Mouse (Mus musculus) left cerebral cortex, adult 9 months (tissue): ENCODE measurements around the gene Cdkl4.
"Not testable (repeated sequence)": the region's sequence is repeated elsewhere in the genome, so short reads cannot be mapped to it uniquely, and the experiment has no call there.

Experiments used
- DNase-seq, 2 experiments: peaks; one replicate each; pipeline ENCODE4 v3.0.0; 2022; ENCODE audit warnings: low spot score in 2 of 2

Cdkl4 gene

DNA sequence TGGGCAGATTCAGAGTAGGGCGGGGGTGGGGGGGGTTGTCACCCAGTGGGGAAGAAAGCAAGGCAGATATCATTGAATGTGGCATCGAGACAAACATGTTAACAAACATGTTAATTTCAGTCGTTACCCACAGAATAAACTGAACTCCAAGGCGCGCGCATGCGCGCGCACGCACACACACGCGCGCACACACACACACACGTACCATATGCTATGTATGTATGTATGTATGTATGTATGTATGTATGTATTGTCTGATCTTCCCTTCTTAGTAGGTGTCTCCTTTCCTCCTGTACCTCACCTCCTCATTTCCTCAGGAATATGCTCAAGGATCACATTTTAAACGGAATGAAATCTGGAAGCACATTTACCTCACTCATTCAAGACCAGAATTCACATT, at the start of gene Cdkl4:
Gene Cdkl4, minus strand, starts transcription at position 175 of the 400 bp plus-strand sequence.
- no peak for DNase-seq

DNA sequence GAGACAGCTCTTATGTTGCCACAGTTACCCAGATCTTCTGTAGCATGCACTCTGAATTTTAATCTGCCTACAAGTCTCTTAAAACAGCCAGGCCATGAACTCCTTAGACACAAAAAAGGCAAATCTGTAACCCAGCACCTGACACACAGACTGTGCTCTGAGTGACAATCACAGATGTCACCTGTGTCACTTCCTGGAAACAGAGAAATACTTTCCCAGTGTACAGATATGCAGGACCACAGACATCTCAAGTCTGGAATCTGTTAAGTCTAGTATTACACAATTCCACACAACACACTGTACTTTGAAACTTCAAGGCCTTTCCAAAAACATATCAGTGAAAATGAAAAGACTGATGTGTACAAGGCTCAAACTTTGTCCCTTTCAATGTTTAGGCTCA, 47.4 kb upstream of the Cdkl4 start:
- no peak for DNase-seq

DNA sequence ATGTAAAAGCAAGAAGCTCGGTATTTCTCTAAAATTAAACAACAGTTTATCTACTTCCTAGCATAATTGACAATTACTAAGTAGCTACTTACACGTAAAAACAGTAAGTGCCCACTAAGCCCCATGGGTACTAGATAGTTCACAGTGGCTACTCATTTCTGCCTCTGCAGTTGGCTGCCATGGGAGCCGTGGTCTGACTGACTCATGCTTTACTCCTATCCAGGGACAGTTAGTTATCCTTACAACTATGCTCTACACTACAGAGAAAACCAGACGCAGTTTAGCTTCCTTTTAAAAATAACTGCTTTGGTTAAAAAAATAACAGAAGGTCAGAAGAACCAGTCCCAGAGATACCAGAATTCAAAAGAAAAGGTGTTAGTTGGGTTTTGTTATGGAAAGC, 44.1 kb upstream of the Cdkl4 start:
- no peak for DNase-seq

DNA sequence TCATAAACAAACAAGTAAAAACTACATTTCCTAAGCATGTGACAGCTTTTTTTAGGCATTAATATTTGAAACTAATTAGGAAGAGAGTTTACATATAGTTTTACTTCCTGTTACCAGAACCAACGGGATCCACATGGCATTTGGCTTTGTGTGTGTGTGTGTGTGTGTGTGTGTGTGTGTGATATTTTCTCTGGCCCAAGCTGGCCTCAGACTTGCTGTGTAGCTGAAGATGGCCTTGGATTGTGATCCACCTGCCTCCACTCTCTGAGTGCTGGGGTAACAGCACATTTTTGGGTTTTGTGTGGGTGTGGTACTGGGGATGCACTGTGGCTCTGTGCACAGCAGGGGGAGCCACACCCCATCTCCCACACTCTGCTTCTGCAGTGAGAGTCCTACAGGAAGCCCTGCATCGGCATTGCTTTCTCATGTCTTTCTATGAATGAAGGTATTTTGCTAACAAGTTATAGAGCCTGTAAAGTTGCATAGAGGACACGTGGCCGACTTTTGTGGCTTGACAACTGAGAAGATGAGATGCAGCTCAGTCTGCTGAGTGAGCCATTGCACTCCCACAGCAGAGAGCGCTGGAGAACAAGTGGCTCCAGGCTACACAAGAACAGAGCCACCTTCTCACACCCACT, 43.3 kb upstream of the Cdkl4 start:
- DNase-seq = peak in 1 of 2 experiments; percentile 77

DNA sequence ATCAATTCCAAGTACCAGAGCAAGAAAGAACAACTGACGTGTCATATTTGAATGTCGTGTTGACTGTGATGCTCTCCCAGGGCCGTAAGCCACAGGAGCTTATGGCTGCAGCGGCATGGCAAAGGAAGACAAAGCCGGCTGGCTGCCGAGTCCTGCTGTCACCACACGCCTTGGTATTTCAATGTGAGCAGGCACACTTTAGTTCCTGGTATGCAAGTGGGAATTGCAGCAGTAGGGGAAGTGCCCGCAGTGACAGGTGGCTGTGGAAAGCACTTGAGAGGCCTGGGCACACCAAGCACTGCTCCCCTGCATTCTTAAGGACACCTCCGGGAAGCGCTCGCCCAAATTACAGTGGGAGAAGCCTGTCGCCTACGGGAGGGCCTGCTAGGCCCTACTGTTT, 41.9 kb upstream of the Cdkl4 start:
- DNase-seq = peak in 1 of 2 experiments; percentile 22

DNA sequence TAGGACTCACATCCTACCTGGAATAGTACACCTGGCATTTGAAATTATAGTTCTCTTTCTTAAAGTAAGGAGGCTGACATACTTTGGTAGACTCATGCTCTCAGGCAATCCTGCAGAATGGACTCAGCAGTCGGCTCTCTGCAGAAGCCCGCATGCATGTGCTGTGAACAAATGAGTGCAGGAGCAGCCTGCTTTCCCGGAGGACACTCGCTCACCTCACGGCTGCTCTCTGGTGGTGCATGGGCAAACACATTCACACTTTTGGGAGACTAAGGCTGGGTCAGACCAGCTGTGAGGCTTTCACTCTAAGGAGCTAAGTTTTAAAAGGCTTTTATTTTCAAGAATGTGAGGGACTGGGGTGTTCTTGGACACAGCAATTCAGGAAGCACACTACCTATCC, 41.3 kb upstream of the Cdkl4 start:
- no peak for DNase-seq

DNA sequence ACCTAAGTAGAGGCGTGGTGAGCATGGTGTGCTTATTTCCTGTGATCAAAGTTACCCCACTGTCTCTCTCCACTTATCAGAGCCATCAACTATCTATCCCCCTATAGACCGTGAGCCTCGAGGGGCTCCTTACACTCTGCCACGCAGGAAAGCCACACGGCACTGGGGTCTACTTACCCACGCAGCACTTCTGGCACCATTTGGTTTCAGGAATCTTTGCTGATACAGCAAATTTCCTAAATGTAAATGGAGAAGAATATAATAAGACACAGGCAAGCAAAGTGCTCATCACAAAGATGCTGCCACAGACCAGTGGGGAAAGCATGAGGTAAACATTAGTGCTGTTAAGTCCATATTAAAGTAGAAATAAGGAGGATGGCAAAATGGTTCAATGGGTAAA, 26.2 kb upstream of the Cdkl4 start:
- no peak for DNase-seq

DNA sequence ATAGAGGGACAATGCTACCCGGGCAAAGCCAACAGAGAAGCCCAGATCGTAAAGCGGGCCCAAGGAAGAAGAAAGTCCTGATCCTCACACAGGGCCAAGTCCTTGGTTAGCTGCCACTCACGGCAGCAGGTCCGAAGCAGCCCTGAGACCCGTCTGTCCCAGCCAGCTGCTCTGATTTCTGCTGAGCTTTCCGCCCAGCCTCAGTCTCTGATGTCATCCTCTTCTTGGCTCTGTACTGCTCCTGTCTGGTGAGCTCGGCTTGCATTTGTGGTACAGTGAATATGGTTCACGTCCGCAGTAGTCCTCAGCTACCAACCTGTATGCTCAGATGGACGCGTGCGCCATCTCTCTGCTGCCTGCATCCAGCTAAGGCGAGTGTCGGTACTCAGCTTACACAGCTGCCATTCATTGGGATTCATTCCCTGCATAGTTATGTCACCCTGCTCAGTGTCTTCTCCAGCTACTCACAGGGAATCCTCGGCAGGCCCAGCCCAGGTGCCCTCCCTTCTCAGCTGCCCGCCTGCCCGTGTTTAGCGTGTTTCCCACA, 25.5 kb upstream of the Cdkl4 start:
- no peak for DNase-seq

DNA sequence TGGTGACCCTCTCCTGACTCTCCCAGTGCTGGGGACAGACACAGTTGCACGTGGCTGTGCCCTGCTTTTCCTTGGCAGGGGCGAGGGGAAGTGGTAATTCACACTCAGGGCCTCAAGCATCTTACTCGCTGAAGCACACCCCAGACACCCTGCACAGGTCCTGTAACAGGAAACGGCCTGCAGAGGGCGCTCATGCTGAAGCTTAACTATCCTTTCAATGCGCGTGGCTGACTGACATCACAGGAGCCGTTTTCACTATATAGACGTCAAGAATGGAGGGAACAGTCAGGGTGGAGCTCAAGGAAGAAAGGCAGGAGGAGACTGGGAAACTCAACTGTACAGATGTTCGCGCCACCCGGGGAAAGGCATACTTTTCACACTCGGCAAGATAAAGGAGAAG, 23.8 kb upstream of the Cdkl4 start:
- DNase-seq = peak in 1 of 2 experiments; percentile 59

DNA sequence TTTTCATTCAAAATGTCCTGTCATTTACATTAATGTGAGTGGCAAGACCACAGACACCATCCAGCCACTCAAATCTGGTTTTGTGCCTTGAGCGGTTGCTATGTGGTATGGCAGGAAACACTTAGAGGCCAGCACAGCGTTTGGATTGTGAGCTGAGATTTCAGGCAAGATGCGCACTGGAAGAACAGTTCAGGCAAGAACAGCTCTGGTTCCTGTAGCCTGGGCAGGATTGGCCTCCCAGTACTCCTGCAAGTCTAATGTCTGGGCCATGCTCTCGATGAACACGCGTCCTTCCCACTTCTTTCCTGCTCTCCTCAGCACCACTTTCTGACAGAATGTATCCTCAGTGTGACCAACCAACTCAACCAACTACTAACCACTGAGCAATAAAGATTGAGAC, 5.4 kb upstream of the Cdkl4 start:
- no peak for DNase-seq

DNA sequence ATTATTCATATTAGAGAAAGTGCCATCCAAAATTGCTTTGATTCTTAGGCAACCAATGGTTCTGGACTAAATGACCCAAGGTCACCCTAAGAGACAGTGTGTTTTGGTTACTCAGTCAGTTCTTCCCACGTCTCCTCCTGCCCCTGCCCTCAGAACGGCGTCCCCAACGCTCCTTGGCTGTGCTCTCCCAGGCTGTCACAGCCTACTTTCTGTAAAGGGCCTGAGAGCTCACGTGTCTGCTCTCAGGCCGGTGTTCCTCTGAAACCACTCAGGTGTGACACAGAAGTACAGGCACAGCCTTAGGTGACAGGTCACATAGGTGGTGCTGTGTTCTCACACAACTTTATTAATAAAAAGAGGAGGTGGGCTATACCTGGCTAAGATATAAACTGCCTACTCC, 2.3 kb upstream of the Cdkl4 start:
- no peak for DNase-seq

DNA sequence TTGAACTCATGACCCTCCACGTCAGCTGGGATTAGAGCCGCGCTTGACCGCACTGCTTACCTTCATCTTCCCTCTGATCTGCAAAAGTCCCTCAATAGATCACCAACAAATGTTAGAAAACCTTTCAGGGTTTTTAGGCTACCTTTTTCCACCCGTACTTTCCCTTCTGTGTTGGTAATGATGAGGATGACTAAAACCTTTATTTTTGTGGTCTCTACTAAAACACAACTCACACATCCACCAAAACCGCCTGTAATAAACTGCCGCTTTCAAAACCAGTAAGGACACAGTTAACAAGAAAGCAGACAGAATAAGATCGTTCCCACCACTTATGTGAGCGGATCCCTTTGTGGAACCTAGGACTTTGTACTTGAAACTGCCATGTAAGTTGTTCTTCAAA, 1.5 kb upstream of the Cdkl4 start:
- DNase-seq = no peak

DNA sequence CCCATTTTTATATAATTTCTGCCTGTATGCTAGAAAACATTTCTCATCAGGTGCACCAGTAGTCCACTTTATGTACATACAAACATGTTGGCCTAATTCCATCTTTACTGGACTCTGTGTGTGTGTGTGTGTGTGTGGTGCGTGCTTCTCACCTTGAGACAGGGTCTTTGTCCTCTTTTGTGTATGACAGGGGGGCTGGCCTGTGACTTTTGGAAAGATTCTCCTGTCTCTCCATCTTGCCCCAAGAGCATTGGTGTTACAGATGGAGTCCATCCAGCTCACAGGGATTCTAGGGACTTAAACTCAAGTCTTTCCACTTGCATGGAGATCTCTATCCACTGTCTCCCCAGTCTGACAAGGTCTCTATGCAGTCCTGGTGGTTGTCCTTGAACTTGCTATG, 428 bp upstream of the Cdkl4 start:
- DNase-seq = no peak

DNA sequence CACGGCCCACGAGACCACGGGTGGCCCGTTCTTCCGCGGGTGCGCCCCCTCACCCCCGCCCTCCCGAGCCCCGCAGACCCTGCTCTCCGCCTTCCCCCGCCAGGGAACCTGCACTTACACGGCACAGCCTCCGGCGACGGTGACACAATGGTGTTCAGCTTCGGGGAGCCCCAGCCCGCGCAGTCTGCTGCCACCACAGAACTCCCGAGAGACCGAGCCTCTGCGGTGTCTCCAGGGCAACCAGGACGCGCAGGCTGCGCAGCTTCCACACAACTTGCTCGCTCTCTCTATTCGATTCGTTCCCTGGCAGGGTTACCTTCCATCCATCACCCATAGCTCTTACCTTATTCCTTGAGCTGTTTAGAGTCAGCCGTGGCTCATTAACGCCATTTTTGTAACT, 399 bp downstream of the Cdkl4 start:
- DNase-seq = peak in 1 of 2 experiments; percentile 73

DNA sequence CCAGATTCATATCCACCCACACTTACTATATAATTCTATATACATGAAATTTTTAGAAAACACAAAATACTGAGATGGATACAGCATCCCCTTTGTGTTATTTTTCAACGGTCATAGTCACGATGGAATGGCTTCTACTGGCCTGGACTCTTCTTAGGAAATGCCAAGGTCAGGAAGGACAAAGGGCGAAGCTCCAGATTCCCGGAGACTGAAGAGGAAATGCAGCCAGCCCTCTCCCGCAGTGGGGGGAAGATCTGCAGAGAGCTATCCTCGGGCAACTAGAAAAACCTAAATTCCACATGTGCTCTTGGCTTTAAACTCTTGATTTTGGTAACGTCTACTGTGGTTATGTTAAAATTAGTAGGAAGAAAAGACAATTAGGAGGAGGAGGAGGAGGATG, 2.6 kb downstream of the Cdkl4 start:
- DNase-seq = no peak

DNA sequence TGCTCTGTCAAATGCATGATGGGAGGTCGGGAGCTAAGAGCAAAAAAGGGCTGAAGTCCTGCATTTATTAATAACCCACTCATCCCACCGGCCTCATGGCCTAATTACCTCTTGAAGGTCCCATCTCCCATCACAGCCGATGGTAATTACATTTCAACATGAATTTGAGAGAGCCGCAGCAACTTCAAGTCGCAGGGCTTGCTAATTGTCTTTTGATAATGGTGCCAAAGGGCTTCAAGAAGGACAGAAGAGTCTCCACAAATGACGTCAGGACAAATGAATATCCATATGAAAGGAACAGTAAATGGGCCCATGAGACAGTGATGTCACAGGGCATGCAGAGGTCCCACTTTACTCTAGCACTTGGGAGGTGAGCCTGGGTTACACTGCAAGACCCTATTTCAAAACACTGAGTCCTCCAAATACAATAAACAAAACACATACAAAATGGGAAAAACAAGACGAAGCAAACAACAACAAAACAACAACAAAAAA, 3.1 kb downstream of the Cdkl4 start:
- DNase-seq = no peak

DNA sequence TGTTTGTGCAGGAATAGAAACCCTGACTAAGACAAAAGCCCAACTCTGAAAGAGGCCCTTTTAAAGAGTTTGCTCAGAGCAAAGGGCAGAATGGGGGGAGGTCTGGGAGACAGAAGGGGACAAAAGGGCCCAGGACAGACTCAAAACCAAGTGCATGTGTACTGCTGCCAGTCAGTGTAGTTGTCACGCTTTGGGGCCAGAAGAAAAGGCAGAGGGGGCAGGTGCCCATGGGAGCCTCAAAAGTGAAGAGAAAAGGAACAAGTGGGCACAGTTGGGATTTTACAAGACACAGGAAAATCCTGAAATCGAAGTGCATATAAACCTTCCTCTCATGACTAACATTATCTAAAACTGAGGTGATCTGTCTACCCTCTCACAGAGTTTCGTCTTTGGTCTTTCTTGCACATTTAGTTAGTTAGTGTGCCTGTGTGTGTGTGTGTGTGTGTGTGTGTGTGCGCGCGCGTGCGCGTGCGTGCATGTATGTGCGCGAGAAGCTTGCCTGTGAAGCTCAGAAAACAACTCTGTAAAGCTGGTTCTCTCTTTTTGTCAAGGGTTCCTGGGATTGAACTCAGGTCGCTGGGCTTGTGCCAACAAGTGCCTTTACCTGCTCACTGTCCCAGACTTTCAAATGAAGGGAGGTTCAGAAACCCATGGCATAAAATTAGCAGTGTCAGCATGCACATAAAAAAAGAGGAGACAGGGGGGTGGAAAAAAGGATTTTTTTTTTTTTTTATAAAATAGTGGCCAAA, 5.3 kb downstream of the Cdkl4 start:
- DNase-seq = no peak

DNA sequence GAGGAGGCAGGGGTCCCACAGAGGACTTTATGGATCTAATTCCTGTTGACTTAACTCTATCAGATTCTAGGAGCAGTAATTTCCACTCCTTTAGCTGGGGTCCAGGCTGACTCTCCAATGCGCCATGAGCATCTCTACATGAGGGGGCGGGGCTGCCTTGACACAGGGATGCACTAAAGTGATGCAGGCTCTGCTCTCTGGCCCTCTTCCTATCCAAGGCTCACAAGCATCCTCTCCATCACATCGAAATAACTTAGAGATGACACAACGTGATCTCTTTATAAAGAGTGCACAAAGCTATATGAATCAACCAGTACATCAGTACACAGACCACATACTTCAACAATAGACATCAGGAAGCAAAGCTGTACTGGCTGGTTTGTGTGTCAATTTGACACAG, 6.2 kb downstream of the Cdkl4 start:
- no peak for DNase-seq

DNA sequence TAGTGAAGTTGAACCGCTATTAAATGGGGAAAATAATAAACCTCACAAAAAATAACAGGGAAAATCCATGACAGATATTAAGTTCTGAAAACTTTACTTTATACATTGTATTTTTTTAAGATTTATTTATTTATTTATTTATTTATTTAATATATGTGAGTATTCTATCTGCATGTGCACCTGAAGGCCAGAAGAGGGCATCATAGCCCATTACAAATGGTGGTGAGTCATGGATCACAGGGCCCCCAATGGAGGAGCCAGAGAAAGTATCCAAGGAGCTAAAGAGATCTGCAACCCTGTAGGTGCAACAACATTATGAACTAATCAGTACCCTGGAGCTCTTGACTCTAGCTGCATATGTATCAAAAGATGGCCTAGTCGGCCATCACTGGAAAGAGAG, 7.9 kb downstream of the Cdkl4 start:
- DNase-seq = not testable (repeated sequence)

DNA sequence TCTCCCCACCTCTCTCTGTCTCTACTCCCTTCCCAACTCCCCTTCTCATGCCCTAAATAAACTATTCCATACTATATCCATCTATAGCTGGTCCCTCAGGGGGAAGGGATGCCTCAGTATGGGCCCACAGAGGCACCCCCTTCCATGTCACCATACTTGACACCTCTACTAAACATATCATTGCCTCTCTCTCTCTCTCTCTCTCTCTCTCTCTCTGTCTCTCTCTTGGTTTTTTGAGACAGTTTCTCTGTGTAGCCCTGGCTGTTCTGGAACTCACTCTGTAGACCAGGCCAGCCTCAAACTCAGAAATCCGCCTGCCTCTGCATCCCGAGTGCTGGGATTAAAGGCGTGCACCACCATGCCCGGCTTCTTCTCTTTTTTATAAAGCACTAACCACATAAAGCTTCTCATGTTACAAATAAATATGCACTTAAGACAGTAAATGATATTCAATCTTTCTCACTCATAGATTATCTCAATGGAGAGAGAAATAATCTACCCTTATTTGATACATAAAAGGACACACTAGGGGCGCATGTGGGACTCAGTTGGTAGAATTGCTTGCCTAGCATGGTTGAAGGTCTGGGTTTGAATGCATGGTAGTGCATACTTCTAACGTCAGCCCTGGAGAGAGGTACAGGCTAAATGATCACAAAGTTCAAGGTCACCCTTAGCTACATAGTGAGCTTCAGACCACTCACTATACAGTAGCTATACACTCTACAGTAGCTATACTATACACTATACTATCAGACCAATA, 8.6 kb downstream of the Cdkl4 start:
- no peak for DNase-seq

DNA sequence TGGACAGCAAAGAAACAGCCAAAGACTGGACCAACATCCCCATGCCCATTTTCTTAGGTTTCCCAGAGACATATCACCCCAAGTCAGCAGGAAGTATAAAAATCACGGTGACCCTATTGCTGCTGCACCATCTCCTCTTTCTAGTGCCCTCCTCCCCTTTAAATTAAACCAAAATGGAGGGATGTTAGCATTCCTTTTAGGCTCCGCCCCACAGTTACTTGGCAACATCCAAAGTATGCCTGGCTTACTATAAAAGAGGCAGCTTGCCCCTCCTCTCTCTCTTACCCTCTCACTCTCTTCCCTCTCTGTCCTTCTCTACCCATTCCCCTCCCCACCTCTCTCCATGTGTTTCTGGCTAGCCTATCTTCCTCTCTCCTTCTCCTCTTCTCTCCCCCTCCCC, 9.2 kb downstream of the Cdkl4 start:
- no peak for DNase-seq

DNA sequence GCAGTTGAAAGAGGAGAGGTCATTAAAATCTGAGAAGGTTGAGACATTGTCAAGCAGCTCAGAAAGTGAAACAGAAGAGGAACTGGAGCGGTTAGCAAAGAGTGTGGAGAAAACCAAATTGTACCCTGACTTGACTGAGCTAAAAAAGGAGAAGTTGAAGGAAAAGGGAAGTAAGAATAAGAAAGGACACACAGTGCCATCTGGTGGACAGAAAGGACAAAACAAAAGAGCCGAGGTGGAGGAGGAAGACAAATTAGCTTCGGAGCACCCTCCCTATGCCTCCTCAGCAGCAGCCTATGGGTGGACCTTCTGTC, 13.0 kb downstream of the Cdkl4 start:
- peak in 1 of 2 experiments; percentile 67 for DNase-seq
